ENCODE assay signal across 22 mouse cellular contexts in the genomic region with DNA sequence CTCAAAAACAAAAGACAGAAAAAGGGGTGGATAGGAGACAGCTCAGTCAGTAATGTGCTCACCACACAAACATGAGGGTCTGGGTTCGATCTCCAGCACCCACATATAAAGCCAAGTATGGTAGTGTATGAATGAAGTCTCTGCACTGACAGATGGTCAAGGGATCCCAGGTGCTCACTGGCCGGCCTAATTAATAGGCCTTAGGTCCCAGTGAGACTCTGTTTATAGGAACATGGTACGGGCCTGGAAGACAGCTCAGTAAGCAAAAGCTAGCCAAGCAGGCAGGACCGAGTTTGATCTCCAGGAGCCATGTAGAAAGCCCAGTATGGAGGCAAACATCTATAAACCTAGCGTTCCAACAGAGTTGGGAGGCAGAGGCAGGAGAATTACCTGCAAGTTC. TPM values are rescaled to one million over a fixed set of nuclear protein-coding genes. Genes with fewer than 3 reads are reported as not detected.
DNase-seq lines count a peak whose midpoint lies in the region; ATAC-seq lines count a peak whose summit lies in the region.
"Had no signal": no experiment of that assay in that cellular context is flagged by ENCODE, and none has a peak within 500 bp of the region (broad histone marks: within the 10 kb centered on the region; RNA-seq: fewer than 3 reads in every experiment).

No protein-coding gene starts in this region.

- no peak for ATAC-seq in kidney, embryonic 16.5 days (ENCODE audit: low FRiP score, low TSS enrichment)
- peak; percentile 1; the same call in 1 of the 2 replicates for ATAC-seq in intestine, embryonic 16.5 days
- no peak for ATAC-seq in stomach, embryonic 15.5 days (ENCODE audit: insufficient read depth, low FRiP score, low read depth)
- ATAC-seq: activated CD4-positive, CD25-positive, alpha-beta regulatory T cell, adult 4 months had no signal

- H3K27ac ChIP-seq in kidney, embryonic 16.5 days (ENCODE audit: low read length): peak overlapping the region; percentile 61
- peak overlapping the region; percentile 39; the same call in 1 of the 2 replicates for H3K27ac ChIP-seq in intestine, embryonic 16.5 days (ENCODE audit: low read length)
- peak overlapping the region; percentile 56 for H3K27ac ChIP-seq in stomach, embryonic 15.5 days
- H3K27ac ChIP-seq: hindbrain, embryonic 12.5 days had no signal

- H3K4me3 ChIP-seq in kidney, embryonic 16.5 days (ENCODE audit: low read length): no peak overlapping the region
- no peak overlapping the region for H3K4me3 ChIP-seq in intestine, embryonic 16.5 days (ENCODE audit: low read length)
- H3K4me3 ChIP-seq in stomach, embryonic 15.5 days (replicated peaks): no peak overlapping the region
- H3K4me3 ChIP-seq: hindbrain, embryonic 12.5 days; liver, embryonic 13.5 days had no signal

- 86% methylated on average over 5 of the region's 5 CpGs for WGBS in kidney, embryonic 16.5 days
- 74% methylated on average over 5 of the region's 5 CpGs for WGBS in intestine, embryonic 16.5 days
- WGBS in stomach, embryonic 15.5 days: 76% methylated on average over 5 of the region's 5 CpGs

- peak; percentile 43 to 52 for DNase-seq in cerebellum, postnatal 25 days
- DNase-seq in cerebellum, adult 8-10 months: no peak
- no peak for DNase-seq in kidney, postnatal 36 days
- DNase-seq in embryo, embryonic 10.5 days (ENCODE audit: low spot score): no peak
- DNase-seq in thymus, postnatal 14 days: no peak
- DNase-seq: gastrocnemius, postnatal 25 days; heart, adult 18-20 months; liver, embryonic 13.5 days; midbrain, embryonic 14.5 days; right cerebral cortex, postnatal 14 days; thymus, adult 18-20 months; thymus, postnatal 4 days had no signal

- H3K4me1 ChIP-seq in kidney, embryonic 16.5 days (ENCODE audit: insufficient read depth, low read length): peaks cover 22% of the 10 kb centered on the region
- peaks cover 29% of the 10 kb centered on the region for H3K4me1 ChIP-seq in intestine, embryonic 16.5 days (ENCODE audit: control insufficient read depth, insufficient read depth, low read length)
- 0 out of 2 replicates have a peak, but pooled peaks cover 7% of the 10 kb centered on the region for H3K4me1 ChIP-seq in stomach, embryonic 15.5 days

- no peaks in the 10 kb centered on the region for H3K36me3 ChIP-seq in kidney, embryonic 16.5 days (ENCODE audit: insufficient read depth, low read length)
- no peaks in the 10 kb centered on the region for H3K36me3 ChIP-seq in intestine, embryonic 16.5 days (ENCODE audit: control insufficient read depth, insufficient read depth, low read length)
- H3K36me3 ChIP-seq in stomach, embryonic 15.5 days: no peaks in the 10 kb centered on the region
- H3K36me3 ChIP-seq: hindbrain, embryonic 12.5 days; liver, embryonic 13.5 days had no signal

- no peaks in the 10 kb centered on the region for H3K27me3 ChIP-seq in kidney, embryonic 16.5 days (ENCODE audit: insufficient read depth, low read length)
- no peaks in the 10 kb centered on the region for H3K27me3 ChIP-seq in intestine, embryonic 16.5 days (replicated peaks; ENCODE audit: control insufficient read depth, insufficient read depth, low read length)
- no peaks in the 10 kb centered on the region for H3K27me3 ChIP-seq in stomach, embryonic 15.5 days (replicated peaks)
- H3K27me3 ChIP-seq: liver, embryonic 13.5 days had no signal

- H3K9ac ChIP-seq in kidney, embryonic 16.5 days (replicated peaks; ENCODE audit: low read length): no peak overlapping the region
- H3K9ac ChIP-seq in intestine, embryonic 16.5 days (ENCODE audit: low read depth, low read length): no peak overlapping the region
- H3K9ac ChIP-seq in stomach, embryonic 15.5 days: no peak overlapping the region
- H3K9ac ChIP-seq: hindbrain, embryonic 12.5 days; liver, embryonic 13.5 days; lung, embryonic 14.5 days had no signal

- H3K4me2 ChIP-seq in kidney, embryonic 16.5 days (replicated peaks; ENCODE audit: low read depth, low read length): no peak overlapping the region
- H3K4me2 ChIP-seq in intestine, embryonic 16.5 days (ENCODE audit: low read depth, low read length): no peak overlapping the region
- no peak overlapping the region for H3K4me2 ChIP-seq in stomach, embryonic 15.5 days
- H3K4me2 ChIP-seq: hindbrain, embryonic 12.5 days; liver, embryonic 13.5 days; lung, embryonic 14.5 days had no signal

- no peaks in the 10 kb centered on the region for H3K9me3 ChIP-seq in kidney, embryonic 16.5 days (ENCODE audit: low read length)
- H3K9me3 ChIP-seq in intestine, embryonic 16.5 days (ENCODE audit: control insufficient read depth, low read length): no peaks in the 10 kb centered on the region
- no peaks in the 10 kb centered on the region for H3K9me3 ChIP-seq in stomach, embryonic 15.5 days
- H3K9me3 ChIP-seq: hindbrain, embryonic 12.5 days; liver, embryonic 13.5 days had no signal

RNA-seq across cellular contexts. Expression of gene Tbcc, which starts 13.4 kb away (rescaled TPM):
- polyA plus RNA-seq in kidney, embryonic 16.5 days (2015; fragmentation: Nextera tagmentation; extraction: Ambion mirVana): 49.8 and 54.7 TPM in 2 replicates
- 31.8 and 35.8 TPM in 2 replicates for polyA plus RNA-seq in intestine, embryonic 16.5 days (2015; fragmentation: Nextera tagmentation; extraction: Ambion mirVana)
- polyA plus RNA-seq in stomach, embryonic 15.5 days (2015; fragmentation: Nextera tagmentation; extraction: Ambion mirVana): 54.8 and 63.0 TPM in 2 replicates

RNA-seq across cellular contexts. Expression of gene Bicral, which starts 18.8 kb away (rescaled TPM):
- polyA plus RNA-seq in kidney, embryonic 16.5 days (2015; fragmentation: Nextera tagmentation; extraction: Ambion mirVana): 3.2 and 3.6 TPM in 2 replicates
- 3.0 TPM in 2 replicates for polyA plus RNA-seq in intestine, embryonic 16.5 days (2015; fragmentation: Nextera tagmentation; extraction: Ambion mirVana)
- polyA plus RNA-seq in stomach, embryonic 15.5 days (2015; fragmentation: Nextera tagmentation; extraction: Ambion mirVana): 4.6 and 5.6 TPM in 2 replicates

RNA-seq across cellular contexts. Expression of gene Prph2, which starts 33.2 kb away (rescaled TPM):
- 0.09 and 0.14 TPM in 2 replicates for polyA plus RNA-seq in kidney, embryonic 16.5 days (2015; fragmentation: Nextera tagmentation; extraction: Ambion mirVana)
- polyA plus RNA-seq in intestine, embryonic 16.5 days (2015; fragmentation: Nextera tagmentation; extraction: Ambion mirVana): not detected in 2 replicates
- polyA plus RNA-seq in stomach, embryonic 15.5 days (2015; fragmentation: Nextera tagmentation; extraction: Ambion mirVana): not detected in 2 replicates
- polyA plus RNA-seq: activated CD4-positive, CD25-positive, alpha-beta regulatory T cell, adult 4 months; cerebellum, adult 2 months; forebrain, embryonic 11.5 days; heart, embryonic 14.5 days; hindbrain, embryonic 12.5 days; liver, embryonic 13.5 days; lung, embryonic 14.5 days; midbrain, embryonic 14.5 days; neural tube, embryonic 11.5 days had no signal

Comparison
In these comparisons a context has a peak if more than half of its experiments do, and no peak if none do; other contexts are left out.
1. DNase-seq: peak in cerebellum, postnatal 25 days (2 of 2); none in cerebellum, adult 8-10 months (single experiment), kidney, postnatal 36 days (0 of 2), embryo, embryonic 10.5 days (single experiment) and thymus, postnatal 14 days (single experiment).
2. Peak in every context shown above with its lines, with median percentiles within 50 percentile points of each other: H3K27ac ChIP-seq.